Mouse (Mus musculus) embryonic stem cell, embryonic (primary cell): ENCODE results near the gene Entr1.

Experiments
- CTCF ChIA-PET, 4 experiments: fragments of 300-600 bp in 2 of 4; fragments of 350-600 bp in 2 of 4; sonication (Branson Sonifier 250); formaldehyde crosslinking; loops; one replicate each; lab custom pipeline; 2022; ENCODE audit warnings: inconsistent platforms in 2 of 4; lab: Charles Lee
- POLR2A ChIA-PET, 4 experiments: fragments of 300-600 bp in 2 of 4; fragments of 350-600 bp in 2 of 4; sonication (Branson Sonifier 250); formaldehyde crosslinking; loops; one replicate each; lab custom pipeline; 2022; ENCODE audit warnings: antibody characterized with exemption in 4 of 4, inconsistent platforms in 1 of 4; lab: Charles Lee

The Entr1 gene

DNA sequence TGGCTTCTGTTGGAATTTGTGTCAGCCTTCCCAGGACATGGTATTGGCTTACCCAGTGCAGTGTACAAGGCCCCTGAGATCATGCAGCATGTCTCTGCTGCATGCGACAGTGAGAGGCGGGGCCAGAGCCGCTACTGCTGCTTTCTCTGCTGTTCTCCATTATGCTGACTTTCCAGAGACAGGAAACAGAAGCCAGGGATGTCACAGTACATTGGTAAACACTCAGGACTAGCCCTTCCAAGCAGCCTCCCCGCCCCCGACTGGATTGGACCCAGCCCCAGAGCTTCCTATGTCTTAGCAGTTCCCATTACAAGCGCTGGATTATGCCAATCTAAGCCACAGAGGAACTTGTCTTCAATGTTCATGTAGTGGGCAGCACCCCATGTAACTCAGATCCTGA, 40.9 kb downstream of the Entr1 start:
- ChIA-PET POLR2A (interaction anchor here in 2 of 4 experiments (0.6 to 11.2 kb wide), 3 partner anchors 9 to 23 kb away, joined by 3 to 111 read pairs (median 5); no protein-coding TSS in a partner anchor), CTCF (no interaction called here)

DNA sequence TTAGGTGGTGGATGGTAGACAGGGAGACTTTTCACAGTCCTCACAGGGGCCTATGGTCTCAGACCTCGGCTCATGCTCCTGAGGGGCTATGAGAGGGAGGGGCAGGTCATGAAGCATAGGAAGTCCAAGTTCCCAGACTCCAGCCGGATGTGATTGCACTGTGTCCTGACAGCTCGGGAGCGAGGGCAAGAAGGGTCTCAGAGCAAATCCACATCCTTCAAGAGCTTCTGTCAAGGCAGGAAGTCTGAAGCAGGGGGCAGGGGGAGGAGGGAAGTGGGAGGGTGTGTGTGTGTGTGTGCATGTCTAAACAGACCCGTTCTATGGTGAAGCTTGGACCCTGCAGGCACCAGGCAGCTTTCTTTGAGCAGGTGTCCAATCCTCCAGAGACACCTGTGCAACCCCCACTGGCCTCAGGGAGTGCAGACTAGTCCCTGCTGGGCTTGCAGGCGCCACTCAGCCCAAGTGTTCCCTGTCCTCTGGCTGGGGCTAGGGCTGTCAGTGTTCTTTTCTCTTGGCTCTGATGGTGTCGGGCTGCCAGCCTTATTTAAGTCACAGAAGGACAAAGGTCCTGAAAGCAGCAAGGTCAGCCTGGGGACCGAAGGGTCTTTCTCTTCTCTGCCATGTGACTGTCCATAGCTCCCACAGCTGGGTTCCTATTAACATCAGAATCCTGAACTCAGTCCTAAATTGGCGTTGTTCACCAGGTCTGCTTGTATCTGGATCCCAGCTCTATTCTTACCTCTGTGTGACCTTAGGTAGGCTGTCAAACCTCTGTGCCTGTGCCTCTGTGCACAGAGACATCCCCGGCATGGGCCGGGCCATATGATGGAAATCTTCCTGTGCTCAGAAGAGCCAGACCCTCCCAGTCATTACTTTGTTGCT, 46.3 kb downstream of the Entr1 start:
- ChIA-PET CTCF (interaction anchor here (1.1 to 4.8 kb wide), 17 partner anchors 9 to 228 kb away, joined by 3 to 41 read pairs (median 7); partner anchors contain the start of genes Dnlz (in 3 of the 4) and Inpp5e (in 2 of the 4)), POLR2A (interaction anchor here (0.5 to 11.2 kb wide), 73 partner anchors 9 to 1019 kb away, joined by 3 to 151 read pairs (median 4); partner anchors contain the start of genes Dnlz (in 4 of the 4), Inpp5e (in 3 of the 4), Sec16a (in 3 of the 4) and Agpat2 (in 2 of the 4))

DNA sequence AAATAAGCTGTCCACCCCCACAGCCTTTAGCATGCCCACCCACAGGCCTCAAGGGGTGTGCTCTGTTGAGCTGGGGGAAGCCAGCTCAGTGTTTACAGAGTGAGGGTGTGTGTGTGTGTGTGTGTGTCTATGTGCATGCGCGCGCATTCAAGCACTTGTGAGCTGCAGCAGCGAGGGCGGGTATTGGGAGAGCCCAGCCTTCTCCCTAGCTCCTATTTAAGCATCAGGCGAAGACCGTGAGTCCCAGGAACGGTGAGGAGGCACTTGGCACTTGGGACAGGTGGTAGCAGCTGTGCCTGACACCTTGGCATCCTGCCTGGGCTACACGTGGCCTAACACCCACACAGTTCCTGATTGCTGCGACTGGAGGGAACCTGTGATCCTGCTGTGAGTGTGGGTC, 47.1 kb downstream of the Entr1 start:
- CTCF ChIA-PET: interaction anchor here (0.5 to 4.8 kb wide), 23 partner anchors 10 to 410 kb away, joined by 3 to 41 read pairs (median 4); partner anchors contain the start of genes Dnlz (in 3 of the 4) and Inpp5e (in 2 of the 4)
- POLR2A ChIA-PET: interaction anchor here (0.6 to 11.2 kb wide), 56 partner anchors 10 to 590 kb away, joined by 3 to 151 read pairs (median 5); partner anchors contain the start of genes Dnlz (in 4 of the 4), Inpp5e (in 3 of the 4), Sec16a (in 3 of the 4) and Agpat2 (in 2 of the 4)

DNA sequence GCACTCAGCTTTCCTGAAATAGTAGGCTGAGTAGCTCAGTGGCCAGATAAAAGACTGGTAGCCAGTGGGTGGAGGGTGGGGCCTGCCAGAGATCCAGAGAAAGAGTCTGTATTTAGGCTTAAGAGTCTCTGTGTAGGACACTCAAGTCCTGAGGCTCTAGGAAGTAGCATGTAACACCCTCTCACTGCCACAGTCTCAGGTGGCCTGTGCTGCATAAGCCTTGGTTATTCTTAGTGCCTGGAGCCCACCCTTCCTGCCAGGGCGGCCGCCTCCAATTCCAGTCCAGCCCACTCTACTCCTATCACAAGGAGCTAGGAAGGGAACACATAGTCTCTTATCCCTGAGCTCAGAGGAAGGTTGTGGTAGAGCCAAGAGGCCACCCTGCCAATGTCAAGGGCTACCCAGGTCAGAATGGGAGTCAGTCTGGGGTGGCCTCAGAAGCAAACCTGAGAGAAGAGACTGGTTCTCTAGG, 47.6 kb downstream of the Entr1 start:
- POLR2A ChIA-PET: interaction anchor here in 3 of 4 experiments (0.8 to 11.2 kb wide), 38 partner anchors 10 to 358 kb away, joined by 3 to 151 read pairs (median 6); partner anchors contain the start of genes Dnlz (in 3 of the 3), Inpp5e (in 2 of the 3), Sec16a (in 2 of the 3) and Snapc4 (in 2 of the 3)
- CTCF ChIA-PET: interaction anchor here (0.5 to 4.8 kb wide), 20 partner anchors 9 to 410 kb away, joined by 3 to 41 read pairs (median 5); partner anchors contain the start of genes Dnlz (in 3 of the 4) and Inpp5e (in 1 of the 4)

DNA sequence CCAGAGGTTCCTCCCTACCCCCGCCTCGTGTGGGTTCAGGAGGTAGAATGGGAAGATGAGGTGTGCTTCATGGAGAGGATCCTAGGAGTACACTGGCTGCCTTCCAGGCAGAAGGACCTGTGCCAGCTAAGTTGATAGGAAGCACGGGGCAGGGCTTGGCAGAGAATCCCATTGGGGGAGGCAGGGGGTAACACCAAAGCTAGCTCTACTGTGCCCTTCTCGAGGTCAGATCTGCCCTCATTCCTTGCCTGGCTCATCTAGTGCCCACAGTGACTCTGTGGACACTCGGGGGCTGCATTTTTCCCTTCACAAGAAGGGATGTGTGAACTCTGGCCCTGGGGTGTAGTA, 49.9 kb downstream of the Entr1 start:
- ChIA-PET POLR2A (interaction anchor here in 2 of 4 experiments (0.5 to 11.2 kb wide), 5 partner anchors 9 to 15 kb away, joined by 3 to 151 read pairs (median 89); partner anchors contain the start of gene Dnlz (in 2 of the 2)), CTCF (interaction anchor here in 2 of 4 experiments (0.6 to 1.9 kb wide), 2 partner anchors 14 kb away, joined by 3 to 7 read pairs; no protein-coding TSS in a partner anchor)

DNA sequence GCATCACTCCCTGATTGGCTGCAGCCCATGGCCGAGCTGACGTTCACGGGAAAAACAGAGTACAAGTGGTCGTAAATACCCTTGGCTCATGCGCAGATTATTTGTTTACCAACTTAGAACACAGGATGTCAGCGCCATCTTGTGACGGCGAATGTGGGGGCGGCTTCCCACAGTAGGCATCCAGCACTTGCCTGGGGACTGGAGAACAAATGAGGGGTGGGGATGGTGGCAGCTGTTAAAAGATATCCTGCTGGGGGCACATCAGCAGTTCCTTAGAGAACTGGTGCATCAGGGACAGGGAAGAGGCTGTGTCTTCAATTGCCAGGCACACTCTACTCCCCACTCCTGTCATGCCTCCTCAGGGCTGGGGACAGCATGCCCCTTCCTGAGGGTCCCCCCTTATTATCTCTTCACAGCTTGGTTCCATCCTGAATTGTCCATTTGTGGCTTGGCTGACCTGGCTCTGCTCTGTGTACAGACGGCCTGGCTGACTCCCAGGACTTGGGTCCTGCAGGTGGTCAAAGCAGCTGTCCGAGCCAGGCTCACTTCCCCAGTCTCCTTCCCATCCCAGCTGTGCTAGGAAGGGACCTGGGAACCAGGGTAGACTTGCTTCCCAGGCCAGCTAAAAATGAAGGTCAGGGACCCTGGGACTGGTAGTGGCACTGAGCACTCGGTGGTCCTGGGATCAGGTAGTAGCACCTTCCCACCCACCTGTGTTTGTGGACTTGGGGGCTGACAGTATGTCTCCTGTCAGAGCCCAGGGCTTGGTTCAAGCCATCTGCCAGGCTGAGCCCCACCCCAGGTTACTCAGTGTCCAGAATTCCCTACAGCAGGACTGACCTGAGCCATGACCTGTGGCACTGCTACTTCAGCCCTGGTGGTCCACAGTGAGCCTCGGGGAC, 50.6 kb downstream of the Entr1 start:
- ChIA-PET POLR2A (interaction anchor here in 2 of 4 experiments (0.5 to 11.2 kb wide), 6 partner anchors 9 to 165 kb away, joined by 3 to 151 read pairs (median 46); partner anchors contain the start of gene Dnlz (in 2 of the 2)), CTCF (interaction anchor here in 1 of 4 experiments (1.9 kb wide), 1 partner anchor 13 kb away, joined by 7 read pairs; no protein-coding TSS in a partner anchor)
